Mouse (Mus musculus): Measurements from ENCODE around the gene Lrp10. TPM values are rescaled to one million over a fixed set of nuclear protein-coding genes. Genes with fewer than 3 reads are reported as not detected.
A peak's percentile ranks its signal among the peaks of the same experiment; 100 is the strongest.

Lrp10 gene
- polyA plus RNA-seq, 1 experiment from 2014 or later, result 39.6 TPM

- ATAC-seq (ENCODE audit: insufficient read depth, low FRiP score), result peak; percentile 12; the same call in 1 of the 2 replicates
- no peaks in the 10 kb centered on the region for H3K27me3 ChIP-seq (ENCODE audit: control insufficient read depth, insufficient read depth, low read length)
- peak overlapping the region; percentile 87 for H3K9ac ChIP-seq (ENCODE audit: low read length)
- peak overlapping the region; percentile 80 for H3K4me3 ChIP-seq (replicated peaks; ENCODE audit: low read length)
- 0 out of 2 replicates have a peak, but pooled peaks cover 8% of the 10 kb centered on the region for H3K4me1 ChIP-seq (ENCODE audit: control insufficient read depth, insufficient read depth, low read length)
- H3K4me2 ChIP-seq (ENCODE audit: low read depth, low read length), result peak overlapping the region; percentile 58
- 11% methylated on average over 12 of the region's 12 CpGs for WGBS
- H3K9me3 ChIP-seq (replicated peaks; ENCODE audit: control insufficient read depth, low read length), result no peaks in the 10 kb centered on the region
- peak overlapping the region; percentile 71 for H3K27ac ChIP-seq (ENCODE audit: low read length)
- H3K36me3 ChIP-seq (ENCODE audit: control insufficient read depth, insufficient read depth, low read length), result no peaks in the 10 kb centered on the region; the same call in 1 of the 2 replicates
Observed at GRCm38 (mm10) chr14:54463108-54463958, 604 bp upstream of the Lrp10 start.

GRCm38 (mm10) chr14:54464293-54465005, 512 bp downstream of the Lrp10 start:
- H3K4me2 ChIP-seq (ENCODE audit: low read depth, low read length), result peak overlapping the region; percentile 58
- 0 out of 2 replicates have a peak, but pooled peaks cover 8% of the 10 kb centered on the region for H3K4me1 ChIP-seq (ENCODE audit: control insufficient read depth, insufficient read depth, low read length)
- peaks cover 5% of the 10 kb centered on the region for H3K36me3 ChIP-seq (ENCODE audit: control insufficient read depth, insufficient read depth, low read length)
- H3K27me3 ChIP-seq (ENCODE audit: control insufficient read depth, insufficient read depth, low read length), result no peaks in the 10 kb centered on the region
- under 1% methylated on average over 57 of the region's 57 CpGs for WGBS
- peak overlapping the region; percentile 87 for H3K9ac ChIP-seq (ENCODE audit: low read length)
- H3K9me3 ChIP-seq (replicated peaks; ENCODE audit: control insufficient read depth, low read length), result no peaks in the 10 kb centered on the region
- peak overlapping the region; percentile 85 for H3K27ac ChIP-seq (ENCODE audit: low read length)
- peak overlapping the region; percentile 80 for H3K4me3 ChIP-seq (replicated peaks; ENCODE audit: low read length)
- peak; percentile 77 for ATAC-seq (ENCODE audit: insufficient read depth, low FRiP score)

- Histone ChIP-seq H3K4me2 (ENCODE audit: low read depth, low read length) (no peak overlapping the region), H3K27me3 (ENCODE audit: control insufficient read depth, insufficient read depth, low read length) (no peaks in the 10 kb centered on the region; the same call in 1 of the 2 replicates), H3K36me3 (ENCODE audit: control insufficient read depth, insufficient read depth, low read length) (peaks cover 9% of the 10 kb centered on the region), H3K4me1 (ENCODE audit: control insufficient read depth, insufficient read depth, low read length) (peaks cover 10% of the 10 kb centered on the region), H3K27ac (ENCODE audit: low read length) (no peak overlapping the region), H3K4me3 (replicated peaks; ENCODE audit: low read length) (no peak overlapping the region), H3K9me3 (replicated peaks; ENCODE audit: control insufficient read depth, low read length) (0 out of 2 replicates have a peak, but pooled peaks cover 4% of the 10 kb centered on the region), H3K9ac (ENCODE audit: low read length) (no peak overlapping the region)
- 86% methylated on average over 2 of the region's 2 CpGs for WGBS
- ATAC-seq (ENCODE audit: insufficient read depth, low FRiP score), result no peak
Observed at GRCm38 (mm10) chr14:54471467-54471866, 7.5 kb downstream of the Lrp10 start.

GRCm38 (mm10) chr14:54472671-54473070, 8.7 kb downstream of the Lrp10 start:
- H3K27me3 ChIP-seq (ENCODE audit: control insufficient read depth, insufficient read depth, low read length), result no peaks in the 10 kb centered on the region; the same call in 1 of the 2 replicates
- H3K9me3 ChIP-seq (replicated peaks; ENCODE audit: control insufficient read depth, low read length), result 0 out of 2 replicates have a peak, but pooled peaks cover 4% of the 10 kb centered on the region
- H3K4me2 ChIP-seq (ENCODE audit: low read depth, low read length), result no peak overlapping the region
- peaks cover 11% of the 10 kb centered on the region for H3K4me1 ChIP-seq (ENCODE audit: control insufficient read depth, insufficient read depth, low read length)
- H3K27ac ChIP-seq (ENCODE audit: low read length), result no peak overlapping the region
- H3K9ac ChIP-seq (ENCODE audit: low read length), result no peak overlapping the region
- no peak for ATAC-seq (ENCODE audit: insufficient read depth, low FRiP score)
- H3K4me3 ChIP-seq (replicated peaks; ENCODE audit: low read length), result no peak overlapping the region
- 55% methylated on average over 5 of the region's 5 CpGs for WGBS
- peaks cover 9% of the 10 kb centered on the region for H3K36me3 ChIP-seq (ENCODE audit: control insufficient read depth, insufficient read depth, low read length)

GRCm38 (mm10) chr14:54474744-54475143, 10.8 kb downstream of the Lrp10 start:
- peaks cover 12% of the 10 kb centered on the region; the same call in 1 of the 2 replicates for H3K27me3 ChIP-seq (ENCODE audit: control insufficient read depth, insufficient read depth, low read length)
- 0 out of 2 replicates have a peak, but pooled peaks cover 4% of the 10 kb centered on the region for H3K9me3 ChIP-seq (replicated peaks; ENCODE audit: control insufficient read depth, low read length)
- H3K4me2 ChIP-seq (ENCODE audit: low read depth, low read length), result no peak overlapping the region
- peaks cover 11% of the 10 kb centered on the region for H3K4me1 ChIP-seq (ENCODE audit: control insufficient read depth, insufficient read depth, low read length)
- H3K36me3 ChIP-seq (ENCODE audit: control insufficient read depth, insufficient read depth, low read length), result 0 out of 2 replicates have a peak, but pooled peaks cover under 1% of the 10 kb centered on the region
- no peak overlapping the region for H3K27ac ChIP-seq (ENCODE audit: low read length)
- no peak overlapping the region for H3K9ac ChIP-seq (ENCODE audit: low read length)
- ATAC-seq (ENCODE audit: insufficient read depth, low FRiP score), result no peak
- 83% methylated on average over 5 of the region's 5 CpGs for WGBS
- no peak overlapping the region for H3K4me3 ChIP-seq (replicated peaks; ENCODE audit: low read length)

- Histone ChIP-seq H3K4me2 (ENCODE audit: low read depth, low read length) (peak within 1 kb of the TSS; percentile 84), H3K4me1 (ENCODE audit: control insufficient read depth, insufficient read depth, low read length) (peaks cover 11% of the 10 kb centered on the region), H3K9ac (ENCODE audit: low read length) (peak within 1 kb of the TSS; percentile 65), H3K27me3 (ENCODE audit: control insufficient read depth, insufficient read depth, low read length) (peaks cover 15% of the 10 kb centered on the region; the same call in 1 of the 2 replicates), H3K4me3 (replicated peaks; ENCODE audit: low read length) (peak within 1 kb of the TSS; percentile 45), H3K36me3 (ENCODE audit: control insufficient read depth, insufficient read depth, low read length) (no peaks in the 10 kb centered on the region), H3K27ac (ENCODE audit: low read length) (no peak within 1 kb of the TSS), H3K9me3 (replicated peaks; ENCODE audit: control insufficient read depth, low read length) (0 out of 2 replicates have a peak, but pooled peaks cover 4% of the 10 kb centered on the region)
- peak; percentile 75 for ATAC-seq (ENCODE audit: insufficient read depth, low FRiP score)
- 2% methylated on average over 23 of the region's 23 CpGs for WGBS
Observed at GRCm38 (mm10) chr14:54475941-54476844, 12.3 kb downstream of the Lrp10 start, which contains the start of gene Rem2. TSS of gene Rem2 (plus strand) at chr14:54476100.

GRCm38 (mm10) chr14:54477172-54477909, 13.4 kb downstream of the Lrp10 start:
- 80% methylated on average over 15 of the region's 15 CpGs for WGBS
- no peak overlapping the region for H3K27ac ChIP-seq (ENCODE audit: low read length)

GRCm38 (mm10) chr14:54479451-54479920, 15.5 kb downstream of the Lrp10 start:
- Histone ChIP-seq H3K4me2 (ENCODE audit: low read depth, low read length) (peak overlapping the region; percentile 78), H3K9me3 (replicated peaks; ENCODE audit: control insufficient read depth, low read length) (no peaks in the 10 kb centered on the region), H3K4me3 (replicated peaks; ENCODE audit: low read length) (peak overlapping the region; percentile 48), H3K9ac (ENCODE audit: low read length) (peak overlapping the region; percentile 69), H3K36me3 (ENCODE audit: control insufficient read depth, insufficient read depth, low read length) (no peaks in the 10 kb centered on the region), H3K27me3 (ENCODE audit: control insufficient read depth, insufficient read depth, low read length) (peaks cover 15% of the 10 kb centered on the region; the same call in 1 of the 2 replicates), H3K27ac (ENCODE audit: low read length) (no peak overlapping the region), H3K4me1 (ENCODE audit: control insufficient read depth, insufficient read depth, low read length) (peaks cover 11% of the 10 kb centered on the region)
- ATAC-seq (ENCODE audit: insufficient read depth, low FRiP score), result no peak
- WGBS, result 2% methylated on average over 40 of the region's 40 CpGs

More at GRCm38 (mm10) chr14:54477172-54477909, 13.4 kb downstream of the Lrp10 start:
- no peak for ATAC-seq (ENCODE audit: insufficient read depth, low FRiP score)
- Histone ChIP-seq H3K9ac (ENCODE audit: low read length) (no peak overlapping the region), H3K9me3 (replicated peaks; ENCODE audit: control insufficient read depth, low read length) (no peaks in the 10 kb centered on the region), H3K27me3 (ENCODE audit: control insufficient read depth, insufficient read depth, low read length) (peaks cover 15% of the 10 kb centered on the region; the same call in 1 of the 2 replicates), H3K4me3 (replicated peaks; ENCODE audit: low read length) (no peak overlapping the region), H3K36me3 (ENCODE audit: control insufficient read depth, insufficient read depth, low read length) (no peaks in the 10 kb centered on the region), H3K4me1 (ENCODE audit: control insufficient read depth, insufficient read depth, low read length) (peaks cover 11% of the 10 kb centered on the region), H3K4me2 (ENCODE audit: low read depth, low read length) (no peak overlapping the region)

All from stomach, embryonic 16.5 days (tissue).